Mouse (Mus musculus) heart, adult 2 months (tissue): ENCODE measurements at regions not wholly inside any gene's neighbourhood (a gene's known extent, or its start where the extent isn't known, plus 50 kb on each side); places are given as distances from the start of the nearest gene placed in this dataset.

Experiments
- DNase-seq, 2 experiments: peaks; one replicate each; pipeline ENCODE4 v3.0.0; 2021
- H3K27ac ChIP-seq: fragments of 200-600 bp; 2 replicates; pipeline ENCODE4 v1.8.1; 2022
- H3K27me3 ChIP-seq: fragments of 200-500 bp; 2 replicates; pipeline ENCODE4 v1.6.1; 2012; ENCODE audit warnings: mild to moderate bottlenecking, low read length, inconsistent platforms, mixed read lengths; ENCODE audit not compliant: control insufficient read depth, insufficient read depth
- H3K36me3 ChIP-seq: fragments of 200-500 bp; 2 replicates; pipeline ENCODE4 v1.6.1; 2012; ENCODE audit warnings: low read length, inconsistent platforms; ENCODE audit not compliant: control insufficient read depth, insufficient read depth
- H3K4me1 ChIP-seq: fragments of 200-500 bp; 2 replicates; pipeline ENCODE4 v1.6.1; 2011; ENCODE audit warnings: low read length; ENCODE audit not compliant: control insufficient read depth, insufficient read depth
- H3K4me3 ChIP-seq: fragments of 200-600 bp; 2 replicates; pipeline ENCODE4 v1.8.1; 2022
- H3K79me2 ChIP-seq: fragments of 200-500 bp; replicated peaks from 2 replicates; pipeline ENCODE4 v1.6.1; 2012; ENCODE audit warnings: mild to moderate bottlenecking, inconsistent platforms, low read length, moderate library complexity, mixed read lengths; ENCODE audit not compliant: control insufficient read depth, insufficient read depth
- H3K9ac ChIP-seq: fragments of 200-500 bp; 2 replicates; pipeline ENCODE4 v1.6.1; 2012; ENCODE audit warnings: low read depth, mild to moderate bottlenecking, control low read depth, inconsistent platforms, low read length, mixed read lengths
- CTCF ChIP-seq: fragments of 200-600 bp; IDR thresholded peaks from 2 replicates; pipeline ENCODE4 v1.8.1; 2022; ENCODE audit warnings: antibody characterized with exemption, mild to moderate bottlenecking, moderate library complexity
- EP300 ChIP-seq: fragments of 200-500 bp; IDR thresholded peaks from 2 replicates; pipeline ENCODE4 v1.6.1; 2011; ENCODE audit warnings: low read depth, low read length, control low read depth; ENCODE audit not compliant: insufficient read depth
- POLR2A ChIP-seq: fragments of 200-500 bp; IDR thresholded peaks from 2 replicates; pipeline ENCODE4 v1.6.1; 2011; ENCODE audit warnings: mild to moderate bottlenecking, low read depth, low read length, control low read depth; ENCODE audit not compliant: insufficient read depth
- WGBS: fragments of 180-500 bp; shearing (Covaris S2); methylation state at CpG from one replicate; pipeline ENCODE4 v1.1.7; 2018; 5-methylcytosine and 5-hydroxymethylcytosine counted together
- intact Hi-C: fragments of 180-260 bp; cut with DNase I; formaldehyde crosslinking; loops from one replicate; pipeline ENCODE4 v1.15.1; 2025

DNA sequence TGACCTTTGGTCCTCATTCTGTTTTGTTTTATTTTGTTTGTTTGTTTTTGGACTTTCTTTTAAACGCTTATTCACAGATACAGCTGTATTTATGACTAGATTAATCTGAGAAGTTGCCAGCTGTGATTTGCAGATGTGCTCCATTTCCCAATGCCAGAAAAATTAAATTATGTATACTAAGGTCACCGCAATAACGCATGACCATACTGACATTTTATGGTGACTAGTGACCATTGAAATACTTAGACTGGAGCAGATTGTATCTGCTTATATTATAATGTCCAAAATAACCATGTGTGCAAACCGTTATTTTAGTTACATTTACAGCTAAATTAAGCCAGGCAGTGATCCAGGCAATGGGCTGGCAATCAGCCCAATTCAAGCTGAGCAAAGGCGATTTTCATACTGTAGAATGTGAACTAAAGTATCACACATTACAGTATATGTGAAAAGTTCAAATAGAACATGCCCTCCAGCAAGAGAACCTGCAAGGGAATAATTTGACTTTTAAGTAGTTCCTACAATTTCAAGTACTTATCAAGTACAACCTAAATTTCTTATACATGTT is 1401.0 kb upstream of the Gm7489 start:
- intact Hi-C loops: no loop called here
- WGBS: 62% methylated on average over 5 of the region's 5 CpGs
- TF ChIP-seq CTCF: no peak
- no peak for TF ChIP-seq EP300
- no peak for TF ChIP-seq POLR2A

GRCm38 (mm10) chr15:52484276-52484675 is 1400.4 kb upstream of the Gm7489 start:
- Histone ChIP-seq H3K79me2 (no peaks in the 10 kb centered on the region), H3K9ac (no peak overlapping the region), H3K27ac (no peak overlapping the region), H3K4me3 (no peak overlapping the region), H3K36me3 (no peaks in the 10 kb centered on the region), H3K4me1 (no peaks in the 10 kb centered on the region), H3K27me3 (no peaks in the 10 kb centered on the region)
- WGBS: 50% methylated on average over 5 of the region's 5 CpGs
- TF ChIP-seq CTCF (no peak), EP300 (no peak), POLR2A (no peak)
- DNase-seq: no peak
- intact Hi-C loops: no loop called here

More for the DNA sequence above, 1401.0 kb upstream of the Gm7489 start:
- DNase-seq: no peak
- no peaks in the 10 kb centered on the region for H3K79me2 ChIP-seq
- H3K4me1 ChIP-seq: no peaks in the 10 kb centered on the region
- no peaks in the 10 kb centered on the region for H3K27me3 ChIP-seq
- H3K36me3 ChIP-seq: no peaks in the 10 kb centered on the region
- no peak overlapping the region for H3K27ac ChIP-seq
- H3K9ac ChIP-seq: no peak overlapping the region
- no peak overlapping the region for H3K4me3 ChIP-seq

DNA sequence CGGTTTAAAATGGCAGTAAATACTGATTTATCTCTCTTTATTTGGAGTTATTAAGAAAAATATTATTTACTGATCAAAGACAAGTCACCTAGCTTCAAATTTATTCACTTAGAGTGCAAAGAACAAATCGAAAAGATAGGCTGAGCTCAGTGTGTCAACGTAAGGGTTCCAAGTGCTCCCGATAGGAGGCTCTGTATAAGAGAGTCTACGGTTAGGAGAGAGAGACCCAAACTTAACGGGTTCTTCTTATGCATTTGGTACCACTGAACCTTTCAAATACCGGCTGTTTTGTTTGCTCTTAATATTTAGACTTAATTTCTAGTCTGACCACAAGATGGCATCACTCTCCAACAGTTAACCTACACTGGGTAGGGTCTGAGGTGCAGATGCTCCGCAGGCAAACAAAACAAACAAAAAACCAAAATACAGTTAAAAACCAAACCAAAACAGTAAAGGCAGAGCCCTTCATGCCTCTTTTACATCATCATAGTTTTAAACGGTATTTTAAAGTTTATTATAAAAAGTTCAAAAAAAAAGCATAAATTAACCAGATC is 1379.4 kb upstream of the Gm7489 start:
- Histone ChIP-seq H3K79me2 (no peaks in the 10 kb centered on the region), H3K4me1 (no peaks in the 10 kb centered on the region), H3K36me3 (no peaks in the 10 kb centered on the region), H3K9ac (no peak overlapping the region), H3K27me3 (no peaks in the 10 kb centered on the region), H3K4me3 (no peak overlapping the region), H3K27ac (no peak overlapping the region)
- intact Hi-C loops: loop anchor here (2.0 to 5.0 kb wide), 2 partner anchors 1187 to 1277 kb away; no protein-coding TSS in a partner anchor
- no peak for TF ChIP-seq POLR2A
- peak; percentile 63 for TF ChIP-seq CTCF
- 25% methylated on average over 9 of the region's 9 CpGs for WGBS
- DNase-seq: no peak

GRCm38 (mm10) chr15:52506930-52507329 is 1377.8 kb upstream of the Gm7489 start:
- H3K27ac ChIP-seq: no peak overlapping the region
- intact Hi-C loops: loop anchor here (5.0 kb wide), 1 partner anchor 1275 kb away; no protein-coding TSS in a partner anchor
- TF ChIP-seq EP300 (no peak), CTCF (peak; percentile 83)
- no peaks in the 10 kb centered on the region for H3K27me3 ChIP-seq
- no peak overlapping the region for H3K9ac ChIP-seq
- peak in 1 of 2 experiments; percentile 25 for DNase-seq
- no peaks in the 10 kb centered on the region for H3K4me1 ChIP-seq
- no peak overlapping the region for H3K4me3 ChIP-seq
- no peaks in the 10 kb centered on the region for H3K79me2 ChIP-seq
- WGBS: 4% methylated on average over 7 of the region's 7 CpGs
- H3K36me3 ChIP-seq: no peaks in the 10 kb centered on the region

DNA sequence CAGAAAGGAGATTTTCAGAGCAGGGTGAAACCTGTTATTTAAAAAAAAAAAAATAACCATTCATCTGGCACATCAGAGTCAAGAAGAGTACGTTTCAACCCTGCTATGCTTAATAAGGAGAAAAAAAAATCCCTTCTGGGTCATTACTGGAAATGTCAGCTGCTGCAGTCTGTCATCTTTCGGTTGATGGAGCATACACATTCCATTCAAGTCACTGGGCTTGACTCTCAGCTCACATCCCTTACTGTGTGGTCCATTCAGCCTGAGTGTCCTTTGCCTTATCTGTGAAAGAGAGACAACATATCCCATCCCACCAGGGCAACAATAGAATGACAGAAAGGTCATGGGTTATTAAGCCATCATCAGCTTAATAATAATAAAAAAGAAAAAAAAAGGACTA is 1376.1 kb upstream of the Gm7489 start:
- Histone ChIP-seq H3K4me1 (no peaks in the 10 kb centered on the region), H3K27ac (no peak overlapping the region), H3K4me3 (no peak overlapping the region), H3K79me2 (no peaks in the 10 kb centered on the region), H3K9ac (no peak overlapping the region), H3K36me3 (no peaks in the 10 kb centered on the region), H3K27me3 (no peaks in the 10 kb centered on the region)
- 60% methylated on average over 2 of the region's 2 CpGs for WGBS
- TF ChIP-seq EP300: no peak
- TF ChIP-seq CTCF: no peak
- no peak for TF ChIP-seq POLR2A
- no peak for DNase-seq
- intact Hi-C loops: loop anchor here (5.0 kb wide), 1 partner anchor 1274 kb away; no protein-coding TSS in a partner anchor

GRCm38 (mm10) chr15:52510137-52510536 is 1374.6 kb upstream of the Gm7489 start:
- Histone ChIP-seq H3K36me3 (no peaks in the 10 kb centered on the region), H3K79me2 (no peaks in the 10 kb centered on the region), H3K27ac (no peak overlapping the region), H3K27me3 (no peaks in the 10 kb centered on the region), H3K9ac (no peak overlapping the region), H3K4me1 (no peaks in the 10 kb centered on the region), H3K4me3 (no peak overlapping the region)
- TF ChIP-seq CTCF (no peak), POLR2A (no peak), EP300 (no peak)
- WGBS: 49% methylated on average over 4 of the region's 4 CpGs
- DNase-seq: no peak
- intact Hi-C loops: no loop called here
